Mouse (Mus musculus): ENCODE measurements around the gene 2210017I01Rik. TPM values are rescaled to one million over a fixed set of nuclear protein-coding genes. Genes with fewer than 3 reads are reported as not detected.

Gene 2210017I01Rik
- polyA plus RNA-seq, 1 experiment from 2014 or later, result not detected

Other genes with a start within 250 kb of the 2210017I01Rik start
- not detected in 2 replicates for gene Sprr2f, start 242.3 kb downstream of the 2210017I01Rik start, polyA plus RNA-seq (2015; fragmentation: Nextera tagmentation; extraction: Ambion mirVana)
- not detected in 2 replicates for gene Sprr2h, start 221.8 kb downstream of the 2210017I01Rik start, polyA plus RNA-seq (2015; fragmentation: Nextera tagmentation; extraction: Ambion mirVana)
- gene Sprr2i, start 199.5 kb downstream of the 2210017I01Rik start, polyA plus RNA-seq (2015; fragmentation: Nextera tagmentation; extraction: Ambion mirVana), result not detected in 2 replicates
- not detected in 2 replicates for gene Sprr2j-ps, start 189.4 kb downstream of the 2210017I01Rik start, polyA plus RNA-seq (2015; fragmentation: Nextera tagmentation; extraction: Ambion mirVana)
- gene Gm9774, start 178.1 kb downstream of the 2210017I01Rik start, polyA plus RNA-seq (2015; fragmentation: Nextera tagmentation; extraction: Ambion mirVana), result 6.5 and 6.8 TPM in 2 replicates
- not detected in 2 replicates for gene Sprr2k, start 174.9 kb downstream of the 2210017I01Rik start, polyA plus RNA-seq (2015; fragmentation: Nextera tagmentation; extraction: Ambion mirVana)
- not detected in 2 replicates for gene Sprr1b, start 168.7 kb downstream of the 2210017I01Rik start, polyA plus RNA-seq (2015; fragmentation: Nextera tagmentation; extraction: Ambion mirVana)
- gene Sprr3, start 148.8 kb downstream of the 2210017I01Rik start, polyA plus RNA-seq (2015; fragmentation: Nextera tagmentation; extraction: Ambion mirVana), result not detected in 2 replicates
- 0.19 and 0.31 TPM in 2 replicates for gene Sprr1a, start 121.6 kb downstream of the 2210017I01Rik start, polyA plus RNA-seq (2015; fragmentation: Nextera tagmentation; extraction: Ambion mirVana)
- not detected in 2 replicates for gene Sprr4, start 107.0 kb downstream of the 2210017I01Rik start, polyA plus RNA-seq (2015; fragmentation: Nextera tagmentation; extraction: Ambion mirVana)
- gene 2310046K23Rik, start 73.0 kb downstream of the 2210017I01Rik start, polyA plus RNA-seq (2015; fragmentation: Nextera tagmentation; extraction: Ambion mirVana), result not detected in 2 replicates
- not detected in 2 replicates for gene Ivl, start 33.8 kb downstream of the 2210017I01Rik start, polyA plus RNA-seq (2015; fragmentation: Nextera tagmentation; extraction: Ambion mirVana)
- not detected in 2 replicates for gene Smcp, start 18.5 kb downstream of the 2210017I01Rik start, polyA plus RNA-seq (2015; fragmentation: Nextera tagmentation; extraction: Ambion mirVana)
- not detected in 2 replicates for gene Lce6a, start 14.2 kb upstream of the 2210017I01Rik start, polyA plus RNA-seq (2015; fragmentation: Nextera tagmentation; extraction: Ambion mirVana)
- gene Lce1a1, start 40.8 kb upstream of the 2210017I01Rik start, polyA plus RNA-seq (2015; fragmentation: Nextera tagmentation; extraction: Ambion mirVana), result not detected in 2 replicates
- gene Lce1b, start 49.4 kb upstream of the 2210017I01Rik start, polyA plus RNA-seq (2015; fragmentation: Nextera tagmentation; extraction: Ambion mirVana), result not detected in 2 replicates
- not detected in 2 replicates for gene Lce1a2, start 62.8 kb upstream of the 2210017I01Rik start, polyA plus RNA-seq (2015; fragmentation: Nextera tagmentation; extraction: Ambion mirVana)
- gene Lce1c, start 71.8 kb upstream of the 2210017I01Rik start, polyA plus RNA-seq (2015; fragmentation: Nextera tagmentation; extraction: Ambion mirVana), result not detected in 2 replicates
- gene Lce1d, start 79.7 kb upstream of the 2210017I01Rik start, polyA plus RNA-seq (2015; fragmentation: Nextera tagmentation; extraction: Ambion mirVana), result not detected in 2 replicates
- not detected in 2 replicates for gene Lce1e, start 101.6 kb upstream of the 2210017I01Rik start, polyA plus RNA-seq (2015; fragmentation: Nextera tagmentation; extraction: Ambion mirVana)
- gene Lce1f, start 112.9 kb upstream of the 2210017I01Rik start, polyA plus RNA-seq (2015; fragmentation: Nextera tagmentation; extraction: Ambion mirVana), result not detected in 2 replicates
- not detected in 2 replicates for gene Gm38119, start 131.6 kb upstream of the 2210017I01Rik start, polyA plus RNA-seq (2015; fragmentation: Nextera tagmentation; extraction: Ambion mirVana)
- not detected in 2 replicates for gene Lce1g, start 144.8 kb upstream of the 2210017I01Rik start, polyA plus RNA-seq (2015; fragmentation: Nextera tagmentation; extraction: Ambion mirVana)
- not detected in 2 replicates for gene Lce1h, start 157.6 kb upstream of the 2210017I01Rik start, polyA plus RNA-seq (2015; fragmentation: Nextera tagmentation; extraction: Ambion mirVana)
- not detected in 2 replicates for gene Lce1i, start 171.4 kb upstream of the 2210017I01Rik start, polyA plus RNA-seq (2015; fragmentation: Nextera tagmentation; extraction: Ambion mirVana)
- not detected in 2 replicates for gene Lce1j, start 183.0 kb upstream of the 2210017I01Rik start, polyA plus RNA-seq (2015; fragmentation: Nextera tagmentation; extraction: Ambion mirVana)
- not detected in 2 replicates for gene Lce1k, start 200.4 kb upstream of the 2210017I01Rik start, polyA plus RNA-seq (2015; fragmentation: Nextera tagmentation; extraction: Ambion mirVana)
- not detected in 2 replicates for gene Kprp, start 219.8 kb upstream of the 2210017I01Rik start, polyA plus RNA-seq (2015; fragmentation: Nextera tagmentation; extraction: Ambion mirVana)
- gene Lce1l, start 243.8 kb upstream of the 2210017I01Rik start, polyA plus RNA-seq (2015; fragmentation: Nextera tagmentation; extraction: Ambion mirVana), result not detected in 2 replicates

Measured in heart, embryonic 13.5 days (tissue).